Mouse (Mus musculus): Measurements from ENCODE around the gene Ccna1. TPM values are rescaled to one million over a fixed set of nuclear protein-coding genes. Genes with fewer than 3 reads are reported as not detected.

The Ccna1 gene
- polyA plus RNA-seq, 1 experiment: not detected

GRCm38 (mm10) chr3:55065738-55066665, 10.7 kb upstream of the Ccna1 start:
- Histone ChIP-seq H3K27me3 (replicated peaks; ENCODE audit: control insufficient read depth, insufficient read depth, low read length) (no peaks in the 10 kb centered on the region), H3K36me3 (ENCODE audit: control insufficient read depth, insufficient read depth, low read length) (no peaks in the 10 kb centered on the region), H3K4me1 (ENCODE audit: control insufficient read depth, insufficient read depth, low read length) (no peaks in the 10 kb centered on the region), H3K27ac (ENCODE audit: insufficient read depth, low read depth, low read length) (no peak overlapping the region), H3K4me3 (ENCODE audit: insufficient read depth, low read depth, low read length) (no peak overlapping the region)
- TF ChIP-seq CTCF (conservative IDR thresholded peaks at IDR 0.05; ENCODE audit: insufficient read depth, insufficient read length, low read depth, low read length) (no peak), POLR2A (IDR thresholded peaks at IDR 0.05; ENCODE audit: low read depth, low read length) (no peak)
- DNase-seq: no peak
- WGBS: 58% methylated on average over 14 of the region's 14 CpGs

- peak; percentile 63 for DNase-seq
- WGBS: 20% methylated on average over 2 of the region's 2 CpGs
These were observed 9.1 kb upstream of the Ccna1 start for GRCm38 (mm10) chr3:55064396-55064795.

GRCm38 (mm10) chr3:55062653-55063052, 7.4 kb upstream of the Ccna1 start:
- WGBS: 73% methylated on average over 9 of the region's 9 CpGs
- DNase-seq: no peak

More at GRCm38 (mm10) chr3:55064396-55064795, 9.1 kb upstream of the Ccna1 start:
- no peaks in the 10 kb centered on the region for H3K36me3 ChIP-seq (ENCODE audit: control insufficient read depth, insufficient read depth, low read length)
- H3K27ac ChIP-seq (ENCODE audit: insufficient read depth, low read depth, low read length): no peak overlapping the region
- H3K4me3 ChIP-seq (ENCODE audit: insufficient read depth, low read depth, low read length): no peak overlapping the region
- no peaks in the 10 kb centered on the region for H3K27me3 ChIP-seq (replicated peaks; ENCODE audit: control insufficient read depth, insufficient read depth, low read length)
- TF ChIP-seq CTCF (conservative IDR thresholded peaks at IDR 0.05; ENCODE audit: insufficient read depth, insufficient read length, low read depth, low read length) (peak; percentile 87), POLR2A (IDR thresholded peaks at IDR 0.05; ENCODE audit: low read depth, low read length) (no peak)
- H3K4me1 ChIP-seq (ENCODE audit: control insufficient read depth, insufficient read depth, low read length): no peaks in the 10 kb centered on the region

GRCm38 (mm10) chr3:55056376-55056775, 1.1 kb upstream of the Ccna1 start:
- H3K4me1 ChIP-seq (ENCODE audit: control insufficient read depth, insufficient read depth, low read length): no peaks in the 10 kb centered on the region
- H3K27me3 ChIP-seq (replicated peaks; ENCODE audit: control insufficient read depth, insufficient read depth, low read length): peaks cover 7% of the 10 kb centered on the region
- H3K27ac ChIP-seq (ENCODE audit: insufficient read depth, low read depth, low read length): no peak overlapping the region
- H3K36me3 ChIP-seq (ENCODE audit: control insufficient read depth, insufficient read depth, low read length): no peaks in the 10 kb centered on the region
- TF ChIP-seq POLR2A (IDR thresholded peaks at IDR 0.05; ENCODE audit: low read depth, low read length): no peak
- TF ChIP-seq CTCF (conservative IDR thresholded peaks at IDR 0.05; ENCODE audit: insufficient read depth, insufficient read length, low read depth, low read length): no peak
- H3K4me3 ChIP-seq (ENCODE audit: insufficient read depth, low read depth, low read length): no peak overlapping the region
- WGBS: 73% methylated on average over 8 of the region's 8 CpGs
- no peak for DNase-seq

More at GRCm38 (mm10) chr3:55062653-55063052, 7.4 kb upstream of the Ccna1 start:
- H3K4me1 ChIP-seq (ENCODE audit: control insufficient read depth, insufficient read depth, low read length): no peaks in the 10 kb centered on the region
- no peak overlapping the region for H3K27ac ChIP-seq (ENCODE audit: insufficient read depth, low read depth, low read length)
- no peak for TF ChIP-seq CTCF (conservative IDR thresholded peaks at IDR 0.05; ENCODE audit: insufficient read depth, insufficient read length, low read depth, low read length)
- TF ChIP-seq POLR2A (IDR thresholded peaks at IDR 0.05; ENCODE audit: low read depth, low read length): no peak
- H3K36me3 ChIP-seq (ENCODE audit: control insufficient read depth, insufficient read depth, low read length): no peaks in the 10 kb centered on the region
- no peak overlapping the region for H3K4me3 ChIP-seq (ENCODE audit: insufficient read depth, low read depth, low read length)
- H3K27me3 ChIP-seq (replicated peaks; ENCODE audit: control insufficient read depth, insufficient read depth, low read length): no peaks in the 10 kb centered on the region

GRCm38 (mm10) chr3:55055747-55056120, 433 bp upstream of the Ccna1 start:
- TF ChIP-seq POLR2A (IDR thresholded peaks at IDR 0.05; ENCODE audit: low read depth, low read length): no peak
- TF ChIP-seq CTCF (conservative IDR thresholded peaks at IDR 0.05; ENCODE audit: insufficient read depth, insufficient read length, low read depth, low read length): no peak
- no peak for DNase-seq
- WGBS: 11% methylated on average over 11 of the region's 11 CpGs
- no peak overlapping the region for H3K27ac ChIP-seq (ENCODE audit: insufficient read depth, low read depth, low read length)
- H3K27me3 ChIP-seq (replicated peaks; ENCODE audit: control insufficient read depth, insufficient read depth, low read length): peaks cover 7% of the 10 kb centered on the region
- H3K36me3 ChIP-seq (ENCODE audit: control insufficient read depth, insufficient read depth, low read length): no peaks in the 10 kb centered on the region
- no peaks in the 10 kb centered on the region for H3K4me1 ChIP-seq (ENCODE audit: control insufficient read depth, insufficient read depth, low read length)
- no peak overlapping the region for H3K4me3 ChIP-seq (ENCODE audit: insufficient read depth, low read depth, low read length)

GRCm38 (mm10) chr3:55054231-55054630, 1.1 kb downstream of the Ccna1 start:
- Histone ChIP-seq H3K36me3 (ENCODE audit: control insufficient read depth, insufficient read depth, low read length) (no peaks in the 10 kb centered on the region), H3K27me3 (replicated peaks; ENCODE audit: control insufficient read depth, insufficient read depth, low read length) (peaks cover 7% of the 10 kb centered on the region), H3K4me3 (ENCODE audit: insufficient read depth, low read depth, low read length) (no peak overlapping the region), H3K27ac (ENCODE audit: insufficient read depth, low read depth, low read length) (no peak overlapping the region), H3K4me1 (ENCODE audit: control insufficient read depth, insufficient read depth, low read length) (no peaks in the 10 kb centered on the region)
- DNase-seq: no peak
- WGBS: 62% methylated on average over 6 of the region's 6 CpGs
- TF ChIP-seq CTCF (conservative IDR thresholded peaks at IDR 0.05; ENCODE audit: insufficient read depth, insufficient read length, low read depth, low read length): no peak
- TF ChIP-seq POLR2A (IDR thresholded peaks at IDR 0.05; ENCODE audit: low read depth, low read length): no peak

GRCm38 (mm10) chr3:55044601-55045370, 10.5 kb downstream of the Ccna1 start:
- TF ChIP-seq CTCF (conservative IDR thresholded peaks at IDR 0.05; ENCODE audit: insufficient read depth, insufficient read length, low read depth, low read length) (no peak), POLR2A (IDR thresholded peaks at IDR 0.05; ENCODE audit: low read depth, low read length) (no peak)
- Histone ChIP-seq H3K4me3 (ENCODE audit: insufficient read depth, low read depth, low read length) (no peak overlapping the region), H3K36me3 (ENCODE audit: control insufficient read depth, insufficient read depth, low read length) (no peaks in the 10 kb centered on the region), H3K27ac (ENCODE audit: insufficient read depth, low read depth, low read length) (no peak overlapping the region), H3K4me1 (ENCODE audit: control insufficient read depth, insufficient read depth, low read length) (no peaks in the 10 kb centered on the region), H3K27me3 (replicated peaks; ENCODE audit: control insufficient read depth, insufficient read depth, low read length) (no peaks in the 10 kb centered on the region)
- 42% methylated on average over 8 of the region's 8 CpGs for whole genome bisulfite sequencing
- no peak for DNase-seq
